Mouse (Mus musculus) yolk sac, embryonic 10.5 days (tissue): ENCODE data around the gene Rpia.

Source experiments
- DNase-seq: peaks from one replicate; pipeline ENCODE4 v3.0.0-alpha.2; 2017; ENCODE audit warnings: low spot score

Rpia gene

DNA sequence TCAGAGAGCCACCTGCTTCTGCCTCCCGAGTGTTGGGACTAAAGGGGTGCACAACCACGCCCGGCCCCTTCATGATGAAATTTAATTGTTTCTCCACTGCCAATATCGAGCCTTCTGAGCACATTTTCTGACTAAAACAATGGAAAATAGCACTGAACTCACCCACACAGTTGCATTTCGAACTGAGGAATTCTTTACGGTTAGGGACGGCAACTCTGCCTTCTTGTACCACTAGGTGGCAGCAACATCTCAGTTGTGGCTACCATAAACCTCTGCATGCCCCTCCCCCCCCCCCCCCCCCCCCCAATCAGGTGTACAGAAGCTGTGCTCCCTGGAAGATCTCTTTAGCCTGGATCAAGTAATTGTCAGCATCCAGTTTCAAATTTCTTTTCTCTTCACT is 13.2 kb upstream of the Rpia start:
- peak; percentile 57 for DNase-seq

GRCm38 (mm10) chr6:70804632-70805031 is 12.6 kb upstream of the Rpia start:
- DNase-seq, result no peak

- DNase-seq, result no peak
Measured at GRCm38 (mm10) chr6:70797581-70798251, 5.7 kb upstream of the Rpia start.

GRCm38 (mm10) chr6:70796940-70797339 is 4.9 kb upstream of the Rpia start:
- no peak for DNase-seq

- DNase-seq, result no peak
Measured at GRCm38 (mm10) chr6:70792644-70793043, 612 bp upstream of the Rpia start.

DNA sequence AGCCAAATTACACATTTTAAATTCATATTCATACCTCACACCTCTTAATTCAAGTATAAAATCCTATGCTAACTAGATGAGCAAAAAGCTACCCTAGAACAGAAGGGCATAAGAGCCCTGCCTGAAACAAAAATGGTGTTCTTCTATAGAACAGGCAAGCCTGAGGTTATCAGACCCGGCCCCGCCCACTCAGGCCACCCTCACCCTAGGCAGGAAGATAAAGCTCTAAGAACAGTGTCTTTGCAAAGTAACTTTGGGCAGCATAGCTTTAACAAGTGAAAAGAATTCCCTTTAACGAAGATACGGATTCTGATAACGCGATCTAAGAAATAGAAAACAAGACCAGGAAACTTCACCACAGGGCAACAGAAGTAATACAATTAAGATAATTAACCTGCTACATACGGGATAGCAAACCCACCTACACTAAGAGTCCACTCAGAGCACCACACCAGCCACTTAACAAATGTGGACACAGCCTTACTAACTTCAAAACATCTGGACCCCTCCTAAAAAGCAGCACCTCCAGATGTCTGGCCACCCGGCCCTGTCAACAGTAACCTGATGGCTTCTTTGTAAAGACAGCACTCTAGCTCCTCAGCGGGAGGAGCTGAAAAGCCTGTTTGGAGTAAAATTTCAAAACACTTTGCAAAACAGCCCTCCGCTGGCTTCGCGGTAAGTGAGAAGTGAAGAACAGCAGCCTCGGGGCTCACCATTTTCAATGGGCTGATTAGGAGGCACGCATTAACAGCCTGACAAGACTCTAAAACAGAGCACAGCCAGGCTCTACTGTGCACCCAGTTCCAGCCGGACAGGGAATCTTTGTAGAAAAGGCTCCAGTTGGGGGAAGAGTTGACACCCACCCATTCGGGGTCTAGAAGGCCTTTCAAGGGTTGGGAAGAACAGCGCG is 925 bp downstream of the Rpia start:
- no peak for DNase-seq

DNA sequence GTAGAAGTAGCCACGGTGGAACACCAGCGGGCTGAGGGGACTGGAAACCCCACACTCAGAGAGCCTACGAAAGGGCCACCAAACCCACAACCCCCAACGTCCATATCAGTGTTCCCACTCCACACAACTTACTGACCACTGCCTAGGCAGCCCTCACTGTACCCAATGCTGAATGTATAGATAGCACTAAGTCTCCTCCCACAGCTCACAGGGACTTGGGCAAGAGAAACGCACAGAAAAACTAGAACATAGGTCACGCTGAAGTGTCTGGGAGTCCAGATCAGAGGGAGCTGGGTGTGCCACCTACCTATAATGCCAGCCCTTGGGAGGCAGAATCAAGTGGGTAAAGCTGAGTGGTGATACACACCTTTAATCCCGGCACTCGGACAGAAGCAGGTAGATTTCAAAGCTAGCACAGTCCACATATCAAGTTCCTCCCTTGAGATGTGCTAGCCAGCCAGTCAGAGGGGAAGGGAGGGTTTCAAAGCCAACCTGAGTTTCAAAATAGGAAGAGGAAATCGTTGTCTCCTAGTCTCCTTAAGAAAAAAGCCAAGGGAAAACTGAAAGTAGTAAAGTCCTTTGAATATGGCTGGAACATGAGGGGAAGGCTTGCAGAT is 1.9 kb downstream of the Rpia start:
- no peak for DNase-seq

GRCm38 (mm10) chr6:70789134-70789533 is 2.9 kb downstream of the Rpia start:
- no peak for DNase-seq

DNA sequence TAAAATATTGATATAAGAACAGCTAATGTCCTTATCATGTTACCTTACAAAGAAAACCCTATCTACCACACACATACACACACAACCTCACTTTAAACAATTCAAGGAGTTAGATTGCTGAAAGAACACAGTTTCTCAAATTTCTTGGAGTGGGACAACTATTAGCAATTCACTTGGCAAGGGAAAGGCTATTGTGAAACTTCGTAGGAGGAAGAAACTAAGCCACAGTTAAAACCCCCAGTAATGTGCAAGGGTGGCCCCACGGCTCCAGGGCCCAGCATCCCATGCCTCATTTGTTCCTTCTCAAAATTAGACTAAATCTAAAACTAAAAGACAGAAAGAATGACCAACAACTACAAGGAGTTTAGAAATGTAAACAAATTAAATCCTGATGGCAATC is 4.5 kb downstream of the Rpia start:
- DNase-seq, result no peak

DNA sequence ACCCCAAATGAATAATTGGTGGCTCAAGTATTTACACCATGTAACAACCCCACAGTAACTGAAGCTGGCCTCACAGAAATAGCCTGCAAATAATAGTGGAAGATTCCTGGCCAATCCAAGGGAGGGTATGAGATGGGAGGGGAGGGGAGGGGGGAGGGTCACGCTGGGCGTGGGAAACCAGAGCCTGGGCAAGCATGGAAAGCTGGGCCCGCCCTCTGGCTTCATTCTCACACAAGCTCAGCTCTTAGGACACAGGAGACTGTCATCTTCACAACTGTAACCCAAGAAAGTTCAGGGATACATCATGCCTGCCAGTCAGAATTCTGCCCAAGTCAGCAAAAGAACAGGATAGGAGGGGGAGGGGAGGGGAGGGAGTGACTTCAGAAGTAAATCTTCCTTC is 6.2 kb downstream of the Rpia start:
- no peak for DNase-seq

- no peak for DNase-seq
Measured at GRCm38 (mm10) chr6:70784811-70785210, 7.2 kb downstream of the Rpia start.

- DNase-seq, result no peak
Measured at GRCm38 (mm10) chr6:70781336-70781735, 10.7 kb downstream of the Rpia start.

DNA sequence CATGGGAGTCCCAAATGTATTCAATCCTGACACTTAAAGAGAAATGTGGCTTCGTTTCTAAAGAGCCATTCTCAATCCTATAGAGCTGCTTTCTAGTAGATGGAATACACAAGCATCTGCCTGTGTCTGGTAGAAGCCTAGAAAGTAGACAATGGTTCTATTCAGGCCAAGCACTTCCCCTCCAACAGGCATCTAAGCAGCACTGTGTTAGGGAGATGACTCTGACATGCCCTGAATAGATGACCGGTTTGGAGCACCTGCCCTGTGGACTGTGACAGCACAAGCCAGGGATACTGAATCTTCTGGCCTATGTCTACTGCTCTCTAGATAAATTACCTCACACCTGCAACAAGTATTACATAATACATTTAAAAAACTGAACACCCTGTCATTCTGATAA is 17.7 kb downstream of the Rpia start:
- no peak for DNase-seq

- peak; percentile 76 for DNase-seq
Measured at GRCm38 (mm10) chr6:70773769-70774168, 18.3 kb downstream of the Rpia start.

GRCm38 (mm10) chr6:70768769-70769168 is 23.3 kb downstream of the Rpia start:
- DNase-seq, result peak; percentile 57

DNA sequence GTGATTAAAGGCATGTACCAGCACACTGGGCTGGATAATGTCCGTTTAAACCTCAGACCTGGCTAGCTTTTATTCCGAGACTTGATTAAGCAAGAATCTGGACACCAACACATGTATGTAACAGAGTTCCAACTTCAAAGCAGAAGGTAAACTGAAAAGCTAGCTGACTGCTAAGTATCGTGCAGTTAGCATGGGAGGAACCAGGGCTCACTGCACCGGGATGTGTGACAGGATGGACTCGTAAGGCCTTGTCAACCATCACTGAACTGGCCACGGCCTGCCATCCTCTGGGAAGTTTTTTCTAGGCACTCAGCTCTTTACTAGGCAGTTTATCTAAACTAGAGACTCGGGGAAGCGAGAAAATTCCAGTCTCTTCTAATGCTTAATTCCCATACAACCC is 27.0 kb downstream of the Rpia start:
- DNase-seq, result no peak

GRCm38 (mm10) chr6:70764551-70764950 is 27.5 kb downstream of the Rpia start:
- DNase-seq, result no peak

DNA sequence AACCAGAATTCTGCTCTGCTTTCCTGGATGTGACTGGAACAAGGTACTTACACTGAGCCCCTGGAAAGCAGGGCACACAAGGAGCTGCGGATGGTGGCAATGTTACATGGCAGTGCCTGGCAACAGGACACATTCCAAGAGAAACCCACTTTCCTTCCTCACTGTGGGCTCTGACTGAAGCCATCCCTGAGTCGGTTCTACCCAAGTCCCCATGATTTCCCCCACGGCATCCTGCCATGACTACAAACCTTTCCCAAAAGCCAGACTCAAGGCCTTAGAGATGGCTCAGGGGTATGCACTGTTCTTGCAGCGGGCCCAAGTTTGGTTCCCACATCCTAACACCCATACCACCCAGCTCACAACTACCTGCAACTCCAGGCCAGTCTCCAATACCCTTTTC is 28.2 kb downstream of the Rpia start:
- no peak for DNase-seq

- no peak for DNase-seq
Measured at GRCm38 (mm10) chr6:70762659-70763058, 29.4 kb downstream of the Rpia start.

DNA sequence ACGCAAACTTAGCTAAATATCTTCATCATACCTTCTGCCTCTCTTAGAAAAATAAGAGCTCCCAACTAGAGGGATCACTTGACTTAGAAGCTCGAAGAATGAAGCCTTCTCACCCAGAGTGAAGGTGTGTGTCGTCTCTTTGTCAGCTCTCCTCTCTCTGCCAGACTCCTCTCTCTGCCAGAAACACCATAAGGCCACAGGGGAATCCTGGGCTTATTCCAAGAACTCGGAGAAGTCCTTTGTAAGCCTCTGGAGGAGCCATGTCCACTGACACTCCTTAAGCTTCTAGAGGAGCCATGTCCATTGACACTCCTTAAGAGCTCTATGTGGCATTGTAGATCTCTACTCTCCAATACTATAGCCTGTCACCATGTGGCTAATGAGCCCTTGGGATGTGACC is 31.1 kb downstream of the Rpia start:
- no peak for DNase-seq

- DNase-seq, result no peak
Measured at GRCm38 (mm10) chr6:70754833-70755232, 37.2 kb downstream of the Rpia start.

DNA sequence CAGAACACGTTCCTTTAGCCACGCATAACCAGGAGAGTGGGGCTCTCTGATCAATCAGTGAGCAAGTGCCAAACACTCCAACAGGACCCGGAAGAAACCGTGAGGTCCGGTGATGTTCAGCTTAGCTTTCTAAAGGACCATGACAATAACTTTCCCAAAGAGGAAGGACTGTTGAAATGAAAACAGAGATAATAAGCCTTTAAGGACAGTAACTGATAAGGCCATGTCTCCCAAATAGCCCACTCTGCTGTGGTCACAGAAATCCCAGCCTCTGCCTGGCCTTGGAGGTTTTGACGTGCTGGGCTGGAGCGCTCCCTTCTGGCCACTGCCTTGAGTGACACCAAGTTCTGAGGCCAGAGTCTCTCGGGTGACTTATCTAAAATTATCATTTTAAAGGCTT is 39.7 kb downstream of the Rpia start:
- DNase-seq, result no peak

- no peak for DNase-seq
Measured at GRCm38 (mm10) chr6:70751898-70752273, 40.1 kb downstream of the Rpia start.
